Mouse (Mus musculus): ENCODE measurements at regions not wholly inside any gene's neighbourhood (a gene's known extent, or its start where the extent isn't known, plus 50 kb on each side); places are given as distances from the start of the nearest gene placed in this dataset.

- no peak for DNase-seq
These were observed 89.8 kb upstream of the Cpm start for GRCm38 (mm10) chr10:117539532-117539931.

GRCm38 (mm10) chr10:117538725-117539124, 90.6 kb upstream of the Cpm start:
- no peak for DNase-seq

GRCm38 (mm10) chr10:117536769-117537599, 92.3 kb upstream of the Cpm start:
- no peak for DNase-seq

GRCm38 (mm10) chr10:117535843-117536242, 93.5 kb upstream of the Cpm start:
- DNase-seq = no peak

GRCm38 (mm10) chr10:117534992-117535719, 94.1 kb upstream of the Cpm start:
- no peak for DNase-seq

- DNase-seq = no peak
These were observed 94.8 kb upstream of the Cpm start for GRCm38 (mm10) chr10:117534478-117534877.

- no peak for DNase-seq
These were observed 95.5 kb upstream of the Cpm start for GRCm38 (mm10) chr10:117533541-117534386.

GRCm38 (mm10) chr10:117532750-117533540, 96.4 kb upstream of the Cpm start:
- no peak for DNase-seq

- no peak for DNase-seq
These were observed 97.2 kb upstream of the Cpm start for GRCm38 (mm10) chr10:117531798-117532747.

- no peak for DNase-seq
These were observed 98.3 kb upstream of the Cpm start for GRCm38 (mm10) chr10:117530859-117531602.

- no peak for DNase-seq
These were observed 99.1 kb upstream of the Cpm start for GRCm38 (mm10) chr10:117530007-117530858.

GRCm38 (mm10) chr10:117529269-117530006, 99.9 kb upstream of the Cpm start:
- DNase-seq = no peak

GRCm38 (mm10) chr10:117528575-117529268, 100.6 kb upstream of the Cpm start:
- DNase-seq = no peak

- DNase-seq = no peak
These were observed 101.3 kb upstream of the Cpm start for GRCm38 (mm10) chr10:117527979-117528378.

GRCm38 (mm10) chr10:117527243-117527642, 102.1 kb upstream of the Cpm start:
- DNase-seq = no peak

GRCm38 (mm10) chr10:117526834-117527188, 102.5 kb upstream of the Cpm start:
- DNase-seq = no peak

- no peak for DNase-seq
These were observed 103.1 kb upstream of the Cpm start for GRCm38 (mm10) chr10:117526008-117526833.
